Mouse (Mus musculus) lung, adult 18-20 months (tissue): ENCODE results near the gene Wipf2.
"Not testable (repeated sequence)": the region's sequence is repeated elsewhere in the genome, so short reads cannot be mapped to it uniquely, and the experiment has no call there.

ENCODE experiments used
- DNase-seq, 2 experiments: peaks; one replicate each; pipeline ENCODE4 v3.0.0; 2022; ENCODE audit warnings: mixed read lengths in 2 of 2

The Wipf2 gene

GRCm38 (mm10) chr11:98863028-98863750 lies at the start of gene Wipf2:
TSS of gene Wipf2 (plus strand) at chr11:98863638.
- DNase-seq = peak; percentile 95 to 97

- DNase-seq = no peak
Measured at GRCm38 (mm10) chr11:98816706-98817239, 46.7 kb upstream of the Wipf2 start.

- DNase-seq = no peak
Measured at GRCm38 (mm10) chr11:98820968-98821367, 42.5 kb upstream of the Wipf2 start.

- DNase-seq = not testable (repeated sequence)
Measured at GRCm38 (mm10) chr11:98826071-98826470, 37.4 kb upstream of the Wipf2 start.

GRCm38 (mm10) chr11:98827877-98828276 lies 35.6 kb upstream of the Wipf2 start:
- no peak for DNase-seq

GRCm38 (mm10) chr11:98829091-98829775 lies 34.2 kb upstream of the Wipf2 start:
- DNase-seq = peak in 1 of 2 experiments; percentile 28

GRCm38 (mm10) chr11:98829875-98830274 lies 33.6 kb upstream of the Wipf2 start:
- no peak for DNase-seq

- DNase-seq = no peak
Measured at GRCm38 (mm10) chr11:98835296-98835695, 28.1 kb upstream of the Wipf2 start.

GRCm38 (mm10) chr11:98835725-98836124 lies 27.7 kb upstream of the Wipf2 start:
- peak; percentile 30 to 47 for DNase-seq

GRCm38 (mm10) chr11:98836128-98836527 lies 27.3 kb upstream of the Wipf2 start:
- DNase-seq = no peak

GRCm38 (mm10) chr11:98836651-98837141 lies 26.7 kb upstream of the Wipf2 start, which contains the start of gene Rapgefl1:
TSS of gene Rapgefl1 (plus strand) at chr11:98836785.
- DNase-seq = peak; percentile 77 to 83

- DNase-seq = no peak
Measured at GRCm38 (mm10) chr11:98837231-98837704, 26.2 kb upstream of the Wipf2 start.

- DNase-seq = no peak
Measured at GRCm38 (mm10) chr11:98837917-98838316, 25.5 kb upstream of the Wipf2 start.

- DNase-seq = no peak
Measured at GRCm38 (mm10) chr11:98838512-98838911, 24.9 kb upstream of the Wipf2 start.

GRCm38 (mm10) chr11:98839402-98839801 lies 24.0 kb upstream of the Wipf2 start:
- peak; percentile 56 to 67 for DNase-seq

- DNase-seq = no peak
Measured at GRCm38 (mm10) chr11:98839897-98840296, 23.5 kb upstream of the Wipf2 start.

- DNase-seq = no peak
Measured at GRCm38 (mm10) chr11:98846016-98846415, 17.4 kb upstream of the Wipf2 start.

GRCm38 (mm10) chr11:98846865-98847604 lies 16.4 kb upstream of the Wipf2 start:
- DNase-seq = no peak

GRCm38 (mm10) chr11:98849196-98849894 lies 14.1 kb upstream of the Wipf2 start:
- DNase-seq = no peak

- no peak for DNase-seq
Measured at GRCm38 (mm10) chr11:98850100-98851093, 13.0 kb upstream of the Wipf2 start.

- no peak for DNase-seq
Measured at GRCm38 (mm10) chr11:98854116-98854515, 9.3 kb upstream of the Wipf2 start.
